Mouse (Mus musculus): ENCODE results near the gene Rgs6. TPM values are rescaled to one million over a fixed set of nuclear protein-coding genes. Genes with fewer than 3 reads are reported as not detected.

Rgs6 gene
- polyA plus RNA-seq, 1 experiment from 2014 or later = 0.92 TPM

DNA sequence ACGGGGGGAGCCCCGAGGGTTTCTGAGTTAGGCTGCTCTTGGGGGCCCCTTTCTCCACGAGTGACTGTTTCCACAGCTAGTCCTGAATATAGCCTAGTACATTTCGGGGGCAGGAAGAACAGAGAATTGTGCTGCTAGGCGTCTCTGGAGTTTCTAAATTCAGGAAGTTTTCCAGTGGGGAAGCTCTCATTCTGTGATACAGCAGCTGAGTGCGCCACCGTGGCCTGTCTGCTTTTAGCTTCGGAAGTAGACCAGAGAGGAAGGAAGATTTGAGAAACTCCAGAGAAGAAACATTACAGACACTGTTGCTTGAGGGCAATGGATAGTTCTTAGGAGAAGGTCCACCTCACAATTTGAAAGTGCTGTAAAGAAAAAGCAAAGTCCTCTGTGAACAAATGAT lies 242.2 kb downstream of the Rgs6 start:
- Histone ChIP-seq H3K9me3 (ENCODE audit: control insufficient read depth, low read length) (no peaks in the 10 kb centered on the region), H3K9ac (ENCODE audit: low read depth, low read length) (no peak overlapping the region), H3K4me1 (ENCODE audit: control insufficient read depth, insufficient read depth, low read length) (no peaks in the 10 kb centered on the region), H3K4me2 (replicated peaks; ENCODE audit: low read depth, low read length) (no peak overlapping the region), H3K4me3 (ENCODE audit: low read length) (no peak overlapping the region), H3K27me3 (ENCODE audit: control insufficient read depth, insufficient read depth, low read length) (no peaks in the 10 kb centered on the region), H3K27ac (ENCODE audit: low read depth, low read length) (no peak overlapping the region), H3K36me3 (ENCODE audit: control insufficient read depth, insufficient read depth, low read length) (no peaks in the 10 kb centered on the region)
- WGBS = 87% methylated on average over 8 of the region's 8 CpGs
- no peak for ATAC-seq (ENCODE audit: low FRiP score, low TSS enrichment)

- H3K9ac ChIP-seq (ENCODE audit: low read depth, low read length) = no peak overlapping the region
- WGBS = 97% methylated on average over 1 of the region's 1 CpGs
- H3K27me3 ChIP-seq (ENCODE audit: control insufficient read depth, insufficient read depth, low read length) = no peaks in the 10 kb centered on the region
Observed at GRCm38 (mm10) chr12:82838544-82838943, 250.5 kb downstream of the Rgs6 start.

DNA sequence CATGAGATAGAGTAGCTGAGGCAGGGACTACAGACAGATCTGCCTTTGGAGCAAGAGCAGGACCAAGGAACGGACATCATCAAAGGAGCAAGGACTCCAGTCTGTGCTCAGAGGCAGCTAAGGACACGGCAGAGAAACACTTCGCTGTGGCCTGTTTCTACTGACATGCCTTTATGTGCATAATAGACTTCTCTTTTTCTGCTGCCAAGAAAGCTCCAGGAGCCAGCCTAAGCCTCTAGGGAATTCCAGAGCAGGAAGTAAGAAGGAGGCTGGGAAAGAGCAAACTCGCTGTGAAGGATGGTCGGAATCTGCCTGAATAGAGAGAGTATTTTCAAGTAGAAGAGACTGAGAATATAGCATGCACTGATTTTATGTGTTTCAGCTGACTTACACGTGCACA lies 253.5 kb downstream of the Rgs6 start:
- Histone ChIP-seq H3K9ac (ENCODE audit: low read depth, low read length) (no peak overlapping the region), H3K36me3 (ENCODE audit: control insufficient read depth, insufficient read depth, low read length) (no peaks in the 10 kb centered on the region), H3K4me3 (ENCODE audit: low read length) (no peak overlapping the region), H3K4me1 (ENCODE audit: control insufficient read depth, insufficient read depth, low read length) (no peaks in the 10 kb centered on the region), H3K27me3 (ENCODE audit: control insufficient read depth, insufficient read depth, low read length) (no peaks in the 10 kb centered on the region), H3K27ac (ENCODE audit: low read depth, low read length) (no peak overlapping the region), H3K9me3 (ENCODE audit: control insufficient read depth, low read length) (peaks cover 3% of the 10 kb centered on the region; the same call in 1 of the 2 replicates), H3K4me2 (replicated peaks; ENCODE audit: low read depth, low read length) (no peak overlapping the region)
- 66% methylated on average over 6 of the region's 6 CpGs for whole genome bisulfite sequencing
- ATAC-seq (ENCODE audit: low FRiP score, low TSS enrichment) = no peak

More at GRCm38 (mm10) chr12:82838544-82838943, 250.5 kb downstream of the Rgs6 start:
- no peak for ATAC-seq (ENCODE audit: low FRiP score, low TSS enrichment)
- Histone ChIP-seq H3K9me3 (ENCODE audit: control insufficient read depth, low read length) (peaks cover 3% of the 10 kb centered on the region; the same call in 1 of the 2 replicates), H3K4me2 (replicated peaks; ENCODE audit: low read depth, low read length) (no peak overlapping the region), H3K4me3 (ENCODE audit: low read length) (no peak overlapping the region), H3K36me3 (ENCODE audit: control insufficient read depth, insufficient read depth, low read length) (no peaks in the 10 kb centered on the region), H3K4me1 (ENCODE audit: control insufficient read depth, insufficient read depth, low read length) (no peaks in the 10 kb centered on the region), H3K27ac (ENCODE audit: low read depth, low read length) (no peak overlapping the region)

- no peak overlapping the region for H3K9ac ChIP-seq (ENCODE audit: low read depth, low read length)
- no peak overlapping the region for H3K4me2 ChIP-seq (replicated peaks; ENCODE audit: low read depth, low read length)
- H3K27me3 ChIP-seq (ENCODE audit: control insufficient read depth, insufficient read depth, low read length) = no peaks in the 10 kb centered on the region
- ATAC-seq (ENCODE audit: low FRiP score, low TSS enrichment) = no peak
- no peaks in the 10 kb centered on the region for H3K9me3 ChIP-seq (ENCODE audit: control insufficient read depth, low read length)
- H3K36me3 ChIP-seq (ENCODE audit: control insufficient read depth, insufficient read depth, low read length) = no peaks in the 10 kb centered on the region
- no peak overlapping the region for H3K4me3 ChIP-seq (ENCODE audit: low read length)
- 86% methylated on average over 3 of the region's 3 CpGs for whole genome bisulfite sequencing
- no peaks in the 10 kb centered on the region for H3K4me1 ChIP-seq (ENCODE audit: control insufficient read depth, insufficient read depth, low read length)
- H3K27ac ChIP-seq (ENCODE audit: low read depth, low read length) = no peak overlapping the region
Observed at GRCm38 (mm10) chr12:82848304-82848872, 260.3 kb downstream of the Rgs6 start.

DNA sequence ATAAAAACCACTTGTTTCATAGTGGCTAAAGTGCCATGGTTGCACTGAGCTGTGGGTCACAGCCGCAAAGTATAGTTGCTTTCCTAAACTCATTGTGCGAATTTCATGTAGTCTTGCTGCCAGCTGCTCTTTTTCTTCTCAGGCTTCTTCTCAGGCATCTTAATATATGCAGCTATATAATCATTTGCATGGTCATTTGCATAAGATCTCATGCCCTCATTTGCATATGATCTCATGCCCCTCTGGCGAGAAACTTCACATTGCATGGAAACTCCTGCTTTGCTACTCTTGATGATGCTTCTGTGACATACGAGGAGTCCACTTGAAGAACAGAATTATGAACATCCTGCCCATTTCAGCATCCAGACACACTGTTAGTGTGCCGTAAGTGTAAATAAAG lies 266.8 kb downstream of the Rgs6 start:
- 87% methylated on average over 5 of the region's 5 CpGs for WGBS
- no peak overlapping the region for H3K9ac ChIP-seq (ENCODE audit: low read depth, low read length)

DNA sequence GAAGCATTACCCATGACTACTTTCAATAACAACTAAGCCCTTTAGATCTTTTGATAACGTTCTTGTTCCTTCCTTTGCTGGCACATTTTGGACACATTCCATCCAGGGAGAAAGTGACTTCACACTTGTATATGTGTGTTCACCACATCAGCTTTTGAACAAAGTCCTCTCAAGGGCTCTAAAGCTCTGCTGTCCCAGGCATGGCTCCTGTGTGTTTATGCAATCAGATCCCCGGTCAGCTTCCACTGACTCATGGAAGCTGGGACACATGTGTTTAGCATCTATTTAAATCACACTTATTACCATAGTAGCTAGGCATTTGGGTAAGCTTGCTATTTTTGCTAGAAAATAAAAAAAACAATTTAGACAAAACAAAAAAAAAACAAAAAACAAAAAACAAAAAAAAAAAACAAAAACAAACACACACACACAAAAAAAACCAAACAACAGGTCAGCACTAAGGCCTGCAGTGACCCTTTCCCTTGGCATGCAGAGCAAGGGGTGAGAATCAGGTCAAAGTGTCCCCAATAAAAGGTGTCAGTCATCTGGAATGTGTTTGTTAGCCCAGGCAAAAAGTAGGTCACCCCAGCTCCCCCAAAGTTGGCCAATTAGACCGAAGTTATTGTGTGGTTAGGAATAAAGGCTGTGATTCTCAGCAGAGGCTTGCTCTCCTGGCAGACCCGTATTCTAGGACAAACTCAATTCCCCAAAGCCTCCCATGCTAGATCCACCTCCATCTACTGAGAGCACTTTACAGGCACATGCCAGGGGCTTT lies 267.4 kb downstream of the Rgs6 start:
- H3K4me1 ChIP-seq (ENCODE audit: control insufficient read depth, insufficient read depth, low read length) = no peaks in the 10 kb centered on the region
- no peak overlapping the region for H3K4me2 ChIP-seq (replicated peaks; ENCODE audit: low read depth, low read length)
- 69% methylated on average over 4 of the region's 4 CpGs for WGBS

More for the DNA sequence above, 266.8 kb downstream of the Rgs6 start:
- no peak for ATAC-seq (ENCODE audit: low FRiP score, low TSS enrichment)
- no peak overlapping the region for H3K4me2 ChIP-seq (replicated peaks; ENCODE audit: low read depth, low read length)
- H3K4me3 ChIP-seq (ENCODE audit: low read length) = no peak overlapping the region
- no peak overlapping the region for H3K27ac ChIP-seq (ENCODE audit: low read depth, low read length)
- no peaks in the 10 kb centered on the region for H3K27me3 ChIP-seq (ENCODE audit: control insufficient read depth, insufficient read depth, low read length)
- H3K4me1 ChIP-seq (ENCODE audit: control insufficient read depth, insufficient read depth, low read length) = no peaks in the 10 kb centered on the region
- no peaks in the 10 kb centered on the region for H3K36me3 ChIP-seq (ENCODE audit: control insufficient read depth, insufficient read depth, low read length)
- H3K9me3 ChIP-seq (ENCODE audit: control insufficient read depth, low read length) = no peaks in the 10 kb centered on the region

GRCm38 (mm10) chr12:82865686-82866085 lies 277.6 kb downstream of the Rgs6 start:
- no peak overlapping the region for H3K4me2 ChIP-seq (replicated peaks; ENCODE audit: low read depth, low read length)
- H3K4me3 ChIP-seq (ENCODE audit: low read length) = no peak overlapping the region

More for the DNA sequence above, 267.4 kb downstream of the Rgs6 start:
- Histone ChIP-seq H3K27me3 (ENCODE audit: control insufficient read depth, insufficient read depth, low read length) (no peaks in the 10 kb centered on the region), H3K36me3 (ENCODE audit: control insufficient read depth, insufficient read depth, low read length) (no peaks in the 10 kb centered on the region), H3K4me3 (ENCODE audit: low read length) (no peak overlapping the region), H3K9ac (ENCODE audit: low read depth, low read length) (no peak overlapping the region), H3K27ac (ENCODE audit: low read depth, low read length) (no peak overlapping the region), H3K9me3 (ENCODE audit: control insufficient read depth, low read length) (no peaks in the 10 kb centered on the region)
- no peak for ATAC-seq (ENCODE audit: low FRiP score, low TSS enrichment)

DNA sequence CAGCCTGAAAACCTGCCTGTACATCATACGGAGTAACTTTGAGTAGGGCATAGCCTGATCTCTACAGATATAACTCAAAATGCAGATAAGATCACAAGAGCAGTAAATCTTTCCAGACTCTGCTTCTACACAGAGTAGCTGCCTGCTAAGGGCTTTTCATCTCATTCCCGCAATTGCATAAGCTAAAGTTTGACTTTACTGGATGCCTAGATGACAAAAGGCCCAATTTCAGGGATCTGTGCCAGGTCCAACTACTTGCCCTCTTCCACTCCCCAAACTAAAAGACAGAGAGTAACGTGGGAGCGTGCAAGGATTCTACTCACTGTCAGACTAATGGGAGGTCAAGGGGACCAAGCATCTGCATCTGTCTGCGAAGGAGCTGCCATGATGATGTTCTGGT lies 292.6 kb downstream of the Rgs6 start:
- Histone ChIP-seq H3K9me3 (ENCODE audit: control insufficient read depth, low read length) (no peaks in the 10 kb centered on the region), H3K4me2 (replicated peaks; ENCODE audit: low read depth, low read length) (no peak overlapping the region), H3K9ac (ENCODE audit: low read depth, low read length) (no peak overlapping the region), H3K27me3 (ENCODE audit: control insufficient read depth, insufficient read depth, low read length) (no peaks in the 10 kb centered on the region), H3K4me1 (ENCODE audit: control insufficient read depth, insufficient read depth, low read length) (no peaks in the 10 kb centered on the region), H3K36me3 (ENCODE audit: control insufficient read depth, insufficient read depth, low read length) (no peaks in the 10 kb centered on the region), H3K4me3 (ENCODE audit: low read length) (no peak overlapping the region), H3K27ac (ENCODE audit: low read depth, low read length) (no peak overlapping the region)
- ATAC-seq (ENCODE audit: low FRiP score, low TSS enrichment) = no peak
- 70% methylated on average over 5 of the region's 5 CpGs for WGBS

More at GRCm38 (mm10) chr12:82865686-82866085, 277.6 kb downstream of the Rgs6 start:
- Histone ChIP-seq H3K27ac (ENCODE audit: low read depth, low read length) (no peak overlapping the region), H3K27me3 (ENCODE audit: control insufficient read depth, insufficient read depth, low read length) (no peaks in the 10 kb centered on the region), H3K9me3 (ENCODE audit: control insufficient read depth, low read length) (no peaks in the 10 kb centered on the region), H3K36me3 (ENCODE audit: control insufficient read depth, insufficient read depth, low read length) (no peaks in the 10 kb centered on the region), H3K9ac (ENCODE audit: low read depth, low read length) (no peak overlapping the region), H3K4me1 (ENCODE audit: control insufficient read depth, insufficient read depth, low read length) (no peaks in the 10 kb centered on the region)
- WGBS = 68% methylated on average over 2 of the region's 2 CpGs
- no peak for ATAC-seq (ENCODE audit: low FRiP score, low TSS enrichment)

DNA sequence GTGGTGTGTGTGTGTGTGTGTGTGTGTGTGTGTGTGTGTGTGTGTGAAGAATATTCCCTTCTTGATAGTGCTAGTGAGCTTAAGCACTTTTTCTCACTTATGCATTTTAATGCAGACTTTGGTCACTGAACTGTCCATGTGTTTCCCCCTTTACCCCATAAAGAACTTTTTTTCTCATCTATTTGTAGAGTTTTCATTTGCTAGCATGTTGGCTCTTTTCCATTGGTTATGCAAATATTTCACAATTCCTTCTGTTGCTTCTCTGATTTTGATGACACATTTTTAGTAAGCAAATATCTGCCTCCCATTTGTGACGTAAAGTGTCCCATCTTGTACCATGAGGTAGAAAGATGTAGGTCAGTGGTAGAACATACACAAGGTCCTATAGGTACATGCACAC lies 295.0 kb downstream of the Rgs6 start:
- Histone ChIP-seq H3K4me1 (ENCODE audit: control insufficient read depth, insufficient read depth, low read length) (no peaks in the 10 kb centered on the region), H3K9me3 (ENCODE audit: control insufficient read depth, low read length) (no peaks in the 10 kb centered on the region), H3K4me3 (ENCODE audit: low read length) (no peak overlapping the region), H3K27ac (ENCODE audit: low read depth, low read length) (no peak overlapping the region), H3K9ac (ENCODE audit: low read depth, low read length) (no peak overlapping the region), H3K27me3 (ENCODE audit: control insufficient read depth, insufficient read depth, low read length) (no peaks in the 10 kb centered on the region), H3K36me3 (ENCODE audit: control insufficient read depth, insufficient read depth, low read length) (no peaks in the 10 kb centered on the region), H3K4me2 (replicated peaks; ENCODE audit: low read depth, low read length) (no peak overlapping the region)
- no peak for ATAC-seq (ENCODE audit: low FRiP score, low TSS enrichment)
- 91% methylated on average over 1 of the region's 1 CpGs for WGBS

All from kidney, embryonic 14.5 days (tissue).